Mouse (Mus musculus): ENCODE results near the gene Chchd6. TPM values are rescaled to one million over a fixed set of nuclear protein-coding genes. Genes with fewer than 3 reads are reported as not detected.

The Chchd6 gene
- polyA plus RNA-seq, 1 experiment from 2014 or later, result 55.9 TPM

DNA sequence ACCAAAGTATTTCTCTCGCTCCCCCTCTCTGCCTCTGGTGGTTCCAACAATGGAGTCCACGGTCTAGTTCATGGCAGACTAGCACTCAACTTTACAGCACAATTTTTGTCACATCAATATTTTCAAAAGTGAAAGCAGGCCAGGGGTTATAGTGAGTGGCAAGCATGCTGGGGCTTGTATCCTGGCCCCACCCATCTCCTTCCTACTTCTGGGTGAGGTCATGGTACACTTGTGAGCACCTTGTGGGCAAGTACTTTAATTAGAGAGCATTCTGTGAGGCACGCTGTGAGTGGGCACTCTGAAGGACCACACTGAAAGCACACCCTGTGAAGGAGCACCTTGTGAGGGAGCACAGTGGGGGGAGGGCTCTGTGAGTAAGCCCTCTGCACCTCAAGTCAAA is 172.8 kb downstream of the Chchd6 start:
- Histone ChIP-seq H3K4me3 (ENCODE audit: low read length) (no peak overlapping the region), H3K4me2 (ENCODE audit: low read depth, low read length) (no peak overlapping the region), H3K36me3 (ENCODE audit: control insufficient read depth, insufficient read depth, low read length) (no peaks in the 10 kb centered on the region), H3K9me3 (ENCODE audit: control insufficient read depth, low read length) (no peaks in the 10 kb centered on the region), H3K9ac (ENCODE audit: low read length) (no peak overlapping the region), H3K27ac (ENCODE audit: low read length) (peak overlapping the region; percentile 72), H3K4me1 (replicated peaks; ENCODE audit: control insufficient read depth, insufficient read depth, low read length) (peaks cover 10% of the 10 kb centered on the region), H3K27me3 (ENCODE audit: control insufficient read depth, insufficient read depth, low read depth, low read length) (no peaks in the 10 kb centered on the region)
- ATAC-seq (ENCODE audit: low read depth), result peak; percentile 92
- WGBS, result 82% methylated on average over 3 of the region's 3 CpGs

DNA sequence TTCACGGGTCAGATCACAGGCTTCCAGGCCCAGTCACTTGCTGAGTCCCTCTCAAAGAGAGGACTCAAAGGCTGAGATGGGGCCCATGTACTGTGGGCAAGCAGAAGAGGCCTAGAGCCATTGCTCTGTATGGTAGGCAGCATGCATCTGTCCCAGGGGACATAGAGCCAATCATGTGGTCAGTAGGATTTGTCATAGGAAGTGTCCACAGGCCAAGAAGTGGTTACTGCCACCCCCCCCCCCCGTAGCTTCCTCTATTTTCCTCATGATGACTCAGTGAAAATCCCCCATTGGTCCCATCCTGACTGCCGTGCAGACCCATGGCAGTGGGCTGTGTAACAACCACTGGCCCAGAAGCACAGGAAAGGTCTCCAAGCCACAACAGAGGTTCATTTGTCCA is 173.5 kb downstream of the Chchd6 start:
- H3K4me2 ChIP-seq (ENCODE audit: low read depth, low read length), result no peak overlapping the region
- no peak overlapping the region for H3K4me3 ChIP-seq (ENCODE audit: low read length)
- H3K9ac ChIP-seq (ENCODE audit: low read length), result no peak overlapping the region
- H3K27me3 ChIP-seq (ENCODE audit: control insufficient read depth, insufficient read depth, low read depth, low read length), result no peaks in the 10 kb centered on the region
- peaks cover 10% of the 10 kb centered on the region for H3K4me1 ChIP-seq (replicated peaks; ENCODE audit: control insufficient read depth, insufficient read depth, low read length)
- H3K27ac ChIP-seq (ENCODE audit: low read length), result no peak overlapping the region
- no peaks in the 10 kb centered on the region for H3K9me3 ChIP-seq (ENCODE audit: control insufficient read depth, low read length)
- no peak for ATAC-seq (ENCODE audit: low read depth)
- WGBS, result 80% methylated on average over 3 of the region's 3 CpGs
- no peaks in the 10 kb centered on the region for H3K36me3 ChIP-seq (ENCODE audit: control insufficient read depth, insufficient read depth, low read length)

DNA sequence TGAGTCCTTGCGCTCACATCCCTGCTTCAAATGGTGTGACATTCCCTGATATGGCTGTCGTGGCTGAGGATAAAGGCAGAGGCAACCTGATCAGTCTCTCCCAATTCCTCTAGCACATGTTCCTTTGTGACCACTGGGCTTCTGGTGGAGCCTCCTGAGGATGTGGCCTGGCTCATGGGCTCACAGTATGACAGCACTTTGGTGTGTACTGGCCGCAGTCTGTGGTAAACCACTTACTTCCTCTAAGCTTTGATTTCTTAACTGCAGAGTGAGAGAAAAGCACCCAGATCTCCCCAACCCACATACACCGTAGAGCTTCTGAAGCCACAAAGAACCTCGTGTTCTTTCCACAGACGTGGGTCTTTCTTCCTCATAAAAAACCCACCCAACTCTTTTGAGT is 173.9 kb downstream of the Chchd6 start:
- ATAC-seq (ENCODE audit: low read depth), result no peak
- Histone ChIP-seq H3K27ac (ENCODE audit: low read length) (no peak overlapping the region), H3K4me1 (replicated peaks; ENCODE audit: control insufficient read depth, insufficient read depth, low read length) (peaks cover 10% of the 10 kb centered on the region), H3K9ac (ENCODE audit: low read length) (no peak overlapping the region), H3K4me3 (ENCODE audit: low read length) (no peak overlapping the region), H3K4me2 (ENCODE audit: low read depth, low read length) (no peak overlapping the region), H3K27me3 (ENCODE audit: control insufficient read depth, insufficient read depth, low read depth, low read length) (no peaks in the 10 kb centered on the region), H3K9me3 (ENCODE audit: control insufficient read depth, low read length) (no peaks in the 10 kb centered on the region), H3K36me3 (ENCODE audit: control insufficient read depth, insufficient read depth, low read length) (no peaks in the 10 kb centered on the region)
- WGBS, result 83% methylated on average over 6 of the region's 6 CpGs

DNA sequence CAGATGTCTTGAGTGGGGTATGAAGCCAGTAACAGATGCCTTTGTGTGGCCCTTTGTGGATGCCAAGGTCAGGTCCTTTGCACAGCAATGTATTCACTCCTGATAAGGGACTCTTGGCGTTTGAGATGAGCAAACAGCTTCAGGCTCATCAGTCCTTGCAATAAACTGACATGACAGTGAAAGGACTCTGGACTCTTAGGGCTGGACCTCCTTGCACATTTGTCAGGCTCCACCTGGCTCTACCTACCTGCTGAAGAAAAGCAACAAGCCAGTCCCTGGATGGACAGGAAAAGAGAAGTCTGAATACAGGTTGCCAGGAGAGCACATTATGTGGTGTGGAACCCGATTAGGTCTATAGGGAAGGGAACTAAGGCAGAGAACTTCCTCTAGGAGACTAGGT is 174.7 kb downstream of the Chchd6 start:
- no peak overlapping the region for H3K4me2 ChIP-seq (ENCODE audit: low read depth, low read length)
- ATAC-seq (ENCODE audit: low read depth), result no peak
- no peak overlapping the region for H3K27ac ChIP-seq (ENCODE audit: low read length)
- WGBS, result 55% methylated on average over 2 of the region's 2 CpGs
- peaks cover 10% of the 10 kb centered on the region for H3K4me1 ChIP-seq (replicated peaks; ENCODE audit: control insufficient read depth, insufficient read depth, low read length)
- H3K9me3 ChIP-seq (ENCODE audit: control insufficient read depth, low read length), result no peaks in the 10 kb centered on the region
- H3K36me3 ChIP-seq (ENCODE audit: control insufficient read depth, insufficient read depth, low read length), result no peaks in the 10 kb centered on the region
- H3K4me3 ChIP-seq (ENCODE audit: low read length), result no peak overlapping the region
- no peak overlapping the region for H3K9ac ChIP-seq (ENCODE audit: low read length)
- no peaks in the 10 kb centered on the region for H3K27me3 ChIP-seq (ENCODE audit: control insufficient read depth, insufficient read depth, low read depth, low read length)

DNA sequence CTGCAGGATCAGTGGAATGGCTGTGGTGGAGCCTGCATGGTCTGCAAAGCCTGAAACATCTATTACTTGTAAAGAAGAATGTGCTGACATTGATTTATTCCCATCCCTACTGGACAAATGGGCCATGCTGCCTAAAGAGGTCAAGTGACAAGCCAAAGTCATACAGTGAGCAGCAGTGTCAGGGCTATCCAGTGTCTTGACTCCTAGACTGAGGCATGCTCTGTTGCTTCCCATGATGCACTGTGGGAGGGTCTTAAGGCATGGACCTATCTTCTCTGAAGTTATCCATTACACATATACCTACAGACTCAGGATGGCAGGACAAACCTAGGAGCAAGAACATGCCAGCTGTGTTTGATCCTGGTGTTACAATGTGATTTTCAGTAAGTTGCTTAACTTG is 175.3 kb downstream of the Chchd6 start:
- Histone ChIP-seq H3K36me3 (ENCODE audit: control insufficient read depth, insufficient read depth, low read length) (no peaks in the 10 kb centered on the region), H3K27ac (ENCODE audit: low read length) (no peak overlapping the region), H3K4me1 (replicated peaks; ENCODE audit: control insufficient read depth, insufficient read depth, low read length) (peaks cover 9% of the 10 kb centered on the region), H3K27me3 (ENCODE audit: control insufficient read depth, insufficient read depth, low read depth, low read length) (no peaks in the 10 kb centered on the region), H3K9me3 (ENCODE audit: control insufficient read depth, low read length) (no peaks in the 10 kb centered on the region), H3K4me3 (ENCODE audit: low read length) (no peak overlapping the region), H3K9ac (ENCODE audit: low read length) (no peak overlapping the region), H3K4me2 (ENCODE audit: low read depth, low read length) (no peak overlapping the region)
- ATAC-seq (ENCODE audit: low read depth), result no peak

DNA sequence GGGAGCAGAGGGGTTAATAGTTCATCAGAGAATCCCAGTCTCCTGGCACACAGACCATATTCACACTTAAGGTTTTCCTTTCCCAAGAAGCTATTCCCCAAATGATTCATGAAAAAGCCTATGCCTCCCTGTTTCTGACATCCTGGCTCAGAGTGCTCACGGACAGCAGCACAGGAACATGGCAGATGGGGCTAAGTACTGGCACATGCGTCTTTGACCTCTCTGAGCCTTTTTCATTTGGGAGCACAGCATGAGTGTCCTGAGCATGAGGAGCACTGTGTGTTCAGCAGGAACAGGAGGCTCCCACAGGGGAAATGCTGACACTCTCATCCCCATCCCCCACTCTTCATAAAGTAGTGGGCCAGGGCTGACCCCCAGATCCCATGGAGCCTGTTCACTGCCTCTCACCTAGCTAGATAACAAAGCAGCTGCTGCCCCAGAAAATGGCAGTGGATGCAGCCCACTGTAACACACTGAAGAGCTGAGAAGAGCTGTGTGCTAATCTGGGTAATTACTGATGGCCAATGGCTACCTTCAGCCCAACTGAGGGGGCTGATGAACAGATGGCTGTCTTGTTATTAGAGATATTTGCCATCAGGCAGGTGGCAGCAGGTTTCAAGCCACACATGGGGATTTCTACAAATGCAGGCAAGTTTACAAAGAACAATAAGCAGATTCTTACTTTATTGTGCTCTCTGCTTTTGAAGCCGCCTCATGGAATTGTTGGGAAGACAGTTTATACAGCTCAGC is 176.2 kb downstream of the Chchd6 start:
- H3K9ac ChIP-seq (ENCODE audit: low read length), result no peak overlapping the region
- ATAC-seq (ENCODE audit: low read depth), result no peak
- H3K36me3 ChIP-seq (ENCODE audit: control insufficient read depth, insufficient read depth, low read length), result no peaks in the 10 kb centered on the region
- H3K4me3 ChIP-seq (ENCODE audit: low read length), result no peak overlapping the region
- no peaks in the 10 kb centered on the region for H3K27me3 ChIP-seq (ENCODE audit: control insufficient read depth, insufficient read depth, low read depth, low read length)
- H3K9me3 ChIP-seq (ENCODE audit: control insufficient read depth, low read length), result no peaks in the 10 kb centered on the region
- H3K4me1 ChIP-seq (replicated peaks; ENCODE audit: control insufficient read depth, insufficient read depth, low read length), result peaks cover 4% of the 10 kb centered on the region
- no peak overlapping the region for H3K4me2 ChIP-seq (ENCODE audit: low read depth, low read length)
- H3K27ac ChIP-seq (ENCODE audit: low read length), result no peak overlapping the region
- 91% methylated on average over 3 of the region's 3 CpGs for WGBS

DNA sequence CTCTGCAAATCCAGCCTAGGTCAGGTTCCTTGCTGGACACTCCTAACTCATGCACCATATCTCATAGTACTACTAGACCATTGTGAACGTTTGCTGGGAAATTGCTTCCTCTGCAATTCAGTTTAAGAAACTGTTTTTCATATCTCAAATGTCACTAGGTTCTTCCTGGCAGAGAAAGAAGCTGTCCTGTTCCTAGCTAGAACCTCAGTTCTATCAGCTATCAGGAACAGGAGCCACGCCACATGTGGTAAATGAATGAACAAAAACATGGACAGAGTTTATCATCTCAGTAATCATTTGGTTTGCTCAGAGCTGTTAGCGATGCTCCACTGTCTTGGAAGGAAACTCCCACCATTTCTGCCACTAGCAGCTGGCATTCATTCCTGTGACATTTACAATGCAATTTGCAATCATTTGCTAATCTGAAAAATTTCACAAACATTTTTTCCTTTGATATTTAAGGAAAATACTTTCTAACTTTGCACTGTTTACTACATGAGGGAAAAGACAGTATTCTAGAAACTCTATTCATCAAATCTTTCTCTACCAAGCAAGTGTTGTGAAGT is 179.3 kb downstream of the Chchd6 start:
- Histone ChIP-seq H3K4me2 (ENCODE audit: low read depth, low read length) (no peak overlapping the region), H3K4me1 (replicated peaks; ENCODE audit: control insufficient read depth, insufficient read depth, low read length) (peaks cover 14% of the 10 kb centered on the region; the same call in 1 of the 2 replicates), H3K9me3 (ENCODE audit: control insufficient read depth, low read length) (no peaks in the 10 kb centered on the region), H3K27ac (ENCODE audit: low read length) (no peak overlapping the region), H3K9ac (ENCODE audit: low read length) (no peak overlapping the region), H3K27me3 (ENCODE audit: control insufficient read depth, insufficient read depth, low read depth, low read length) (no peaks in the 10 kb centered on the region), H3K36me3 (ENCODE audit: control insufficient read depth, insufficient read depth, low read length) (no peaks in the 10 kb centered on the region), H3K4me3 (ENCODE audit: low read length) (no peak overlapping the region)
- WGBS, result 53% methylated on average over 3 of the region's 3 CpGs
- no peak for ATAC-seq (ENCODE audit: low read depth)

DNA sequence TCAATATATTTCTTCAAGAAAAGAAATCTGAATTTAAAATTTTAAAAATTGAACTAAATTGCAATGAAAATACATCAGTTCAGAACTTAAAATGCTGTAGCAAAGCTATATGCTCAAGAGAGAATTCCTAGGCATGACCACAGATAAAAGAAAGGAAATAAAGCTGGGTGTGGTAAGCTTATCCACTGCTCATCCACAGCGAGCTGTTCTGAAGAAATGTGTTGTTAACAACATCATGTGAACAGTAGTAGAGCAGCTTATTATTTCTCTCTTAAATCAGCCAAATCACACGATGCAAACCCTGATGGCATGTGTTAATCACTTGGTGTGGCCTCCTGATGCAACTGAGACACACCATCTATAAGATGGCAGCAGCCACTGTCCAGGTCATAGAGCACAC is 180.4 kb downstream of the Chchd6 start:
- Histone ChIP-seq H3K4me1 (replicated peaks; ENCODE audit: control insufficient read depth, insufficient read depth, low read length) (peaks cover 14% of the 10 kb centered on the region; the same call in 1 of the 2 replicates), H3K9me3 (ENCODE audit: control insufficient read depth, low read length) (no peaks in the 10 kb centered on the region), H3K36me3 (ENCODE audit: control insufficient read depth, insufficient read depth, low read length) (no peaks in the 10 kb centered on the region), H3K27me3 (ENCODE audit: control insufficient read depth, insufficient read depth, low read depth, low read length) (no peaks in the 10 kb centered on the region), H3K4me3 (ENCODE audit: low read length) (no peak overlapping the region), H3K27ac (ENCODE audit: low read length) (no peak overlapping the region), H3K4me2 (ENCODE audit: low read depth, low read length) (no peak overlapping the region), H3K9ac (ENCODE audit: low read length) (no peak overlapping the region)
- WGBS, result 74% methylated on average over 2 of the region's 2 CpGs
- ATAC-seq (ENCODE audit: low read depth), result no peak

DNA sequence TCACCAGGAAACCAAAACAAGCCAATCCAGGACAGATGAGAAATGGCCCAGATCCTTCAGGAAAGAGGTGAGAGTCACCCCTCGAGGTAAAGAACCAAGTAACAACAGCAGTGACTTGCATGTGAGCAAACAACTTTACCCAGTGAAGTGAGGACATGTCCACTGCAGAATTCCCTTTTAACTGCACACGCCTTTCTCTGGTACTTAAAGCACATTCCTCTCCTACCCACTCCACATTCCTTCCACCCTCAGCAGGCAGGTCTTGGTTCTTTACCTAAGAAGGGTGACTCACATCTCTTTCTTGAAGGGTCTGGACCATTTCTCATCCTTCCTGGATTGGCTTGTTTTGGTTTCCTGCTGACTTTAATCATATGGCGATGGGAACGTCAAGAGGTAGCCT is 181.3 kb downstream of the Chchd6 start:
- Histone ChIP-seq H3K4me2 (ENCODE audit: low read depth, low read length) (no peak overlapping the region), H3K9ac (ENCODE audit: low read length) (no peak overlapping the region), H3K4me3 (ENCODE audit: low read length) (no peak overlapping the region), H3K4me1 (replicated peaks; ENCODE audit: control insufficient read depth, insufficient read depth, low read length) (peaks cover 17% of the 10 kb centered on the region), H3K27ac (ENCODE audit: low read length) (peak overlapping the region; percentile 77), H3K9me3 (ENCODE audit: control insufficient read depth, low read length) (no peaks in the 10 kb centered on the region), H3K27me3 (ENCODE audit: control insufficient read depth, insufficient read depth, low read depth, low read length) (no peaks in the 10 kb centered on the region), H3K36me3 (ENCODE audit: control insufficient read depth, insufficient read depth, low read length) (no peaks in the 10 kb centered on the region)
- peak; percentile 94 for ATAC-seq (ENCODE audit: low read depth)
- 54% methylated on average over 4 of the region's 4 CpGs for WGBS
